Mouse (Mus musculus): ENCODE measurements around the gene Susd3.

Gene Susd3

GRCm38 (mm10) chr13:49248467-49248862, at the start of gene Susd3:
Gene Susd3, minus strand, starts transcription at chr13:49248706.
- no peak for DNase-seq (ENCODE audit: low read depth, low spot score)

- no peak for DNase-seq (ENCODE audit: low read depth, low spot score)
Observed at GRCm38 (mm10) chr13:49296270-49296669, 47.8 kb upstream of the Susd3 start.

- no peak for DNase-seq (ENCODE audit: low read depth, low spot score)
Observed at GRCm38 (mm10) chr13:49294108-49294507, 45.6 kb upstream of the Susd3 start.

- DNase-seq (ENCODE audit: low read depth, low spot score), result no peak
Observed at GRCm38 (mm10) chr13:49291949-49292348, 43.4 kb upstream of the Susd3 start.

- DNase-seq (ENCODE audit: low read depth, low spot score), result no peak
Observed at GRCm38 (mm10) chr13:49291398-49291797, 42.9 kb upstream of the Susd3 start.

- DNase-seq (ENCODE audit: low read depth, low spot score), result no peak
Observed at GRCm38 (mm10) chr13:49287224-49287623, 38.7 kb upstream of the Susd3 start.

- DNase-seq (ENCODE audit: low read depth, low spot score), result no peak
Observed at GRCm38 (mm10) chr13:49286750-49287149, 38.2 kb upstream of the Susd3 start.

GRCm38 (mm10) chr13:49283686-49284085, 35.2 kb upstream of the Susd3 start:
- no peak for DNase-seq (ENCODE audit: low read depth, low spot score)

- DNase-seq (ENCODE audit: low read depth, low spot score), result peak; percentile 78
Observed at GRCm38 (mm10) chr13:49282168-49282567, 33.7 kb upstream of the Susd3 start.

- DNase-seq (ENCODE audit: low read depth, low spot score), result peak; percentile 27
Observed at GRCm38 (mm10) chr13:49271831-49272765, 23.6 kb upstream of the Susd3 start.

GRCm38 (mm10) chr13:49270500-49270899, 22.0 kb upstream of the Susd3 start:
- no peak for DNase-seq (ENCODE audit: low read depth, low spot score)

- DNase-seq (ENCODE audit: low read depth, low spot score), result no peak
Observed at GRCm38 (mm10) chr13:49267645-49268044, 19.1 kb upstream of the Susd3 start.

GRCm38 (mm10) chr13:49260036-49260722, 11.7 kb upstream of the Susd3 start:
- DNase-seq (ENCODE audit: low read depth, low spot score), result no peak

- no peak for DNase-seq (ENCODE audit: low read depth, low spot score)
Observed at GRCm38 (mm10) chr13:49257819-49258313, 9.4 kb upstream of the Susd3 start.

GRCm38 (mm10) chr13:49252746-49253145, 4.2 kb upstream of the Susd3 start:
- DNase-seq (ENCODE audit: low read depth, low spot score), result no peak

GRCm38 (mm10) chr13:49252113-49252512, 3.6 kb upstream of the Susd3 start:
- DNase-seq (ENCODE audit: low read depth, low spot score), result no peak

GRCm38 (mm10) chr13:49250716-49251517, 2.4 kb upstream of the Susd3 start:
- no peak for DNase-seq (ENCODE audit: low read depth, low spot score)

- no peak for DNase-seq (ENCODE audit: low read depth, low spot score)
Observed at GRCm38 (mm10) chr13:49249634-49250033, 1.1 kb upstream of the Susd3 start.

GRCm38 (mm10) chr13:49248923-49249322, 417 bp upstream of the Susd3 start:
- DNase-seq (ENCODE audit: low read depth, low spot score), result no peak

- DNase-seq (ENCODE audit: low read depth, low spot score), result no peak
Observed at GRCm38 (mm10) chr13:49247740-49248466, 603 bp downstream of the Susd3 start.

- no peak for DNase-seq (ENCODE audit: low read depth, low spot score)
Observed at GRCm38 (mm10) chr13:49247232-49247739, 1.2 kb downstream of the Susd3 start.

All from skeletal muscle tissue, adult 2 months (tissue).